Mouse (Mus musculus) ES-E14 (cell line): Measurements from ENCODE around the gene Slc2a6.

ENCODE experiments used
- MAFK ChIP-seq: IDR thresholded peaks from 2 replicates; pipeline ENCODE4 v1.6.1; 2014; ENCODE audit warnings: mild to moderate bottlenecking, low read depth, low read length, inconsistent platforms; ENCODE audit not compliant: insufficient read depth
- ZC3H11A ChIP-seq: IDR thresholded peaks from 2 replicates; pipeline ENCODE4 v1.6.1; 2012; ENCODE audit warnings: low read depth, mild to moderate bottlenecking, inconsistent platforms, low read length, borderline replicate concordance

DNA sequence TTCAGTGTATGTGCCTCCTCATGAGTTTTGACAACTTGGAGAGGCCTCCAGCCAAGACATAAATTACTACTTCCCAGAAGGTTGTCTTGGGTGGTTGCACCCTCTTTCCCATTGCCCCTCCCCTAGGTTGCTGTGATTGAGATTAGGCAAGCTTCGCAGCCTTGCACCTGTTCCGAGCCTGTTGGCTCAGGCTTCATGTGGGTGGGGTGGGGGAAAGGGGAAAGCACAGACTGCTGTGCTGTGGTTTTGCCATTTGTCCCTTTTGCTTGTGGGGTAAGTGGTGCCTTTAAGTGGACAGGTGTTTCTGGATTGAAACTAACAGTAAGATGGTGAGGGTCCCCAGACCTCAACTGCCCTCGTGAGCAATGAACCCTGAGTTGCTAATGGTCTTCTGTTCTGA, 8.2 kb upstream of the Slc2a6 start:
- TF ChIP-seq MAFK (no peak), ZC3H11A (no peak)
